Mouse (Mus musculus): ENCODE results near the gene Gm609. TPM values are rescaled to one million over a fixed set of nuclear protein-coding genes. Genes with fewer than 3 reads are reported as not detected.

Gm609 gene
- polyA plus RNA-seq, 1 experiment from 2014 or later: 0.68 TPM

GRCm38 (mm10) chr16:45381811-45382210 is 111.0 kb downstream of the Gm609 start:
- Histone ChIP-seq H3K27ac (ENCODE audit: low read length) (no peak overlapping the region), H3K4me3 (replicated peaks; ENCODE audit: low read length) (no peak overlapping the region), H3K4me1 (ENCODE audit: control insufficient read depth, insufficient read depth, low read length) (no peaks in the 10 kb centered on the region), H3K9me3 (replicated peaks; ENCODE audit: control insufficient read depth, low read length) (no peaks in the 10 kb centered on the region), H3K4me2 (ENCODE audit: low read depth, low read length) (no peak overlapping the region), H3K9ac (ENCODE audit: low read length) (no peak overlapping the region), H3K36me3 (ENCODE audit: control insufficient read depth, insufficient read depth, low read length) (no peaks in the 10 kb centered on the region), H3K27me3 (ENCODE audit: control insufficient read depth, insufficient read depth, low read length) (no peaks in the 10 kb centered on the region)
- 75% methylated on average over 3 of the region's 3 CpGs for WGBS
- no peak for ATAC-seq (ENCODE audit: insufficient read depth, low FRiP score)

- Histone ChIP-seq H3K27me3 (ENCODE audit: control insufficient read depth, insufficient read depth, low read length) (no peaks in the 10 kb centered on the region), H3K36me3 (ENCODE audit: control insufficient read depth, insufficient read depth, low read length) (no peaks in the 10 kb centered on the region), H3K4me2 (ENCODE audit: low read depth, low read length) (no peak overlapping the region), H3K27ac (ENCODE audit: low read length) (no peak overlapping the region), H3K4me3 (replicated peaks; ENCODE audit: low read length) (no peak overlapping the region), H3K9ac (ENCODE audit: low read length) (no peak overlapping the region), H3K4me1 (ENCODE audit: control insufficient read depth, insufficient read depth, low read length) (no peaks in the 10 kb centered on the region), H3K9me3 (replicated peaks; ENCODE audit: control insufficient read depth, low read length) (no peaks in the 10 kb centered on the region)
- ATAC-seq (ENCODE audit: insufficient read depth, low FRiP score): no peak
- 70% methylated on average over 3 of the region's 3 CpGs for WGBS
These were observed 113.8 kb downstream of the Gm609 start for GRCm38 (mm10) chr16:45378959-45379358.

GRCm38 (mm10) chr16:45378147-45378943 is 114.4 kb downstream of the Gm609 start:
- no peak overlapping the region for H3K4me3 ChIP-seq (replicated peaks; ENCODE audit: low read length)
- no peak overlapping the region for H3K27ac ChIP-seq (ENCODE audit: low read length)
- WGBS: 78% methylated on average over 5 of the region's 5 CpGs
- H3K27me3 ChIP-seq (ENCODE audit: control insufficient read depth, insufficient read depth, low read length): no peaks in the 10 kb centered on the region
- no peak for ATAC-seq (ENCODE audit: insufficient read depth, low FRiP score)
- no peak overlapping the region for H3K4me2 ChIP-seq (ENCODE audit: low read depth, low read length)
- no peaks in the 10 kb centered on the region for H3K9me3 ChIP-seq (replicated peaks; ENCODE audit: control insufficient read depth, low read length)
- no peaks in the 10 kb centered on the region for H3K36me3 ChIP-seq (ENCODE audit: control insufficient read depth, insufficient read depth, low read length)
- H3K9ac ChIP-seq (ENCODE audit: low read length): no peak overlapping the region
- H3K4me1 ChIP-seq (ENCODE audit: control insufficient read depth, insufficient read depth, low read length): no peaks in the 10 kb centered on the region

GRCm38 (mm10) chr16:45377332-45377731 is 115.4 kb downstream of the Gm609 start:
- WGBS: 79% methylated on average over 4 of the region's 4 CpGs
- H3K36me3 ChIP-seq (ENCODE audit: control insufficient read depth, insufficient read depth, low read length): no peaks in the 10 kb centered on the region
- no peak overlapping the region for H3K9ac ChIP-seq (ENCODE audit: low read length)
- H3K4me3 ChIP-seq (replicated peaks; ENCODE audit: low read length): no peak overlapping the region
- no peaks in the 10 kb centered on the region for H3K4me1 ChIP-seq (ENCODE audit: control insufficient read depth, insufficient read depth, low read length)
- no peak for ATAC-seq (ENCODE audit: insufficient read depth, low FRiP score)
- no peaks in the 10 kb centered on the region for H3K27me3 ChIP-seq (ENCODE audit: control insufficient read depth, insufficient read depth, low read length)
- no peaks in the 10 kb centered on the region for H3K9me3 ChIP-seq (replicated peaks; ENCODE audit: control insufficient read depth, low read length)
- H3K4me2 ChIP-seq (ENCODE audit: low read depth, low read length): no peak overlapping the region
- H3K27ac ChIP-seq (ENCODE audit: low read length): no peak overlapping the region

GRCm38 (mm10) chr16:45376812-45377211 is 116.0 kb downstream of the Gm609 start:
- H3K27me3 ChIP-seq (ENCODE audit: control insufficient read depth, insufficient read depth, low read length): no peaks in the 10 kb centered on the region
- no peaks in the 10 kb centered on the region for H3K36me3 ChIP-seq (ENCODE audit: control insufficient read depth, insufficient read depth, low read length)
- 50% methylated on average over 2 of the region's 2 CpGs for WGBS
- no peak for ATAC-seq (ENCODE audit: insufficient read depth, low FRiP score)
- H3K4me3 ChIP-seq (replicated peaks; ENCODE audit: low read length): no peak overlapping the region
- no peak overlapping the region for H3K4me2 ChIP-seq (ENCODE audit: low read depth, low read length)
- no peak overlapping the region for H3K27ac ChIP-seq (ENCODE audit: low read length)
- H3K9me3 ChIP-seq (replicated peaks; ENCODE audit: control insufficient read depth, low read length): no peaks in the 10 kb centered on the region
- H3K4me1 ChIP-seq (ENCODE audit: control insufficient read depth, insufficient read depth, low read length): no peaks in the 10 kb centered on the region
- H3K9ac ChIP-seq (ENCODE audit: low read length): no peak overlapping the region

- Histone ChIP-seq H3K4me2 (ENCODE audit: low read depth, low read length) (no peak overlapping the region), H3K9ac (ENCODE audit: low read length) (no peak overlapping the region), H3K27me3 (ENCODE audit: control insufficient read depth, insufficient read depth, low read length) (no peaks in the 10 kb centered on the region), H3K4me3 (replicated peaks; ENCODE audit: low read length) (no peak overlapping the region), H3K4me1 (ENCODE audit: control insufficient read depth, insufficient read depth, low read length) (0 out of 2 replicates have a peak, but pooled peaks cover 1% of the 10 kb centered on the region), H3K36me3 (ENCODE audit: control insufficient read depth, insufficient read depth, low read length) (no peaks in the 10 kb centered on the region), H3K9me3 (replicated peaks; ENCODE audit: control insufficient read depth, low read length) (no peaks in the 10 kb centered on the region), H3K27ac (ENCODE audit: low read length) (no peak overlapping the region)
- no peak for ATAC-seq (ENCODE audit: insufficient read depth, low FRiP score)
- WGBS: 73% methylated on average over 4 of the region's 4 CpGs
These were observed 116.5 kb downstream of the Gm609 start for GRCm38 (mm10) chr16:45376294-45376693.

GRCm38 (mm10) chr16:45375506-45376225 is 117.1 kb downstream of the Gm609 start:
- Histone ChIP-seq H3K27me3 (ENCODE audit: control insufficient read depth, insufficient read depth, low read length) (no peaks in the 10 kb centered on the region), H3K9ac (ENCODE audit: low read length) (no peak overlapping the region), H3K4me1 (ENCODE audit: control insufficient read depth, insufficient read depth, low read length) (0 out of 2 replicates have a peak, but pooled peaks cover 3% of the 10 kb centered on the region), H3K4me3 (replicated peaks; ENCODE audit: low read length) (no peak overlapping the region), H3K9me3 (replicated peaks; ENCODE audit: control insufficient read depth, low read length) (no peaks in the 10 kb centered on the region), H3K27ac (ENCODE audit: low read length) (no peak overlapping the region), H3K36me3 (ENCODE audit: control insufficient read depth, insufficient read depth, low read length) (no peaks in the 10 kb centered on the region), H3K4me2 (ENCODE audit: low read depth, low read length) (no peak overlapping the region)
- no peak for ATAC-seq (ENCODE audit: insufficient read depth, low FRiP score)
- WGBS: 53% methylated on average over 2 of the region's 2 CpGs

- Histone ChIP-seq H3K4me3 (replicated peaks; ENCODE audit: low read length) (no peak overlapping the region), H3K4me2 (ENCODE audit: low read depth, low read length) (no peak overlapping the region), H3K9ac (ENCODE audit: low read length) (no peak overlapping the region), H3K9me3 (replicated peaks; ENCODE audit: control insufficient read depth, low read length) (no peaks in the 10 kb centered on the region), H3K36me3 (ENCODE audit: control insufficient read depth, insufficient read depth, low read length) (no peaks in the 10 kb centered on the region), H3K4me1 (ENCODE audit: control insufficient read depth, insufficient read depth, low read length) (0 out of 2 replicates have a peak, but pooled peaks cover 3% of the 10 kb centered on the region), H3K27ac (ENCODE audit: low read length) (no peak overlapping the region), H3K27me3 (ENCODE audit: control insufficient read depth, insufficient read depth, low read length) (no peaks in the 10 kb centered on the region)
- 83% methylated on average over 2 of the region's 2 CpGs for WGBS
- no peak for ATAC-seq (ENCODE audit: insufficient read depth, low FRiP score)
These were observed 118.7 kb downstream of the Gm609 start for GRCm38 (mm10) chr16:45374074-45374473.

GRCm38 (mm10) chr16:45371076-45371475 is 121.7 kb downstream of the Gm609 start:
- Histone ChIP-seq H3K4me3 (replicated peaks; ENCODE audit: low read length) (no peak overlapping the region), H3K4me1 (ENCODE audit: control insufficient read depth, insufficient read depth, low read length) (0 out of 2 replicates have a peak, but pooled peaks cover 3% of the 10 kb centered on the region), H3K4me2 (ENCODE audit: low read depth, low read length) (no peak overlapping the region), H3K27me3 (ENCODE audit: control insufficient read depth, insufficient read depth, low read length) (no peaks in the 10 kb centered on the region), H3K27ac (ENCODE audit: low read length) (no peak overlapping the region), H3K36me3 (ENCODE audit: control insufficient read depth, insufficient read depth, low read length) (no peaks in the 10 kb centered on the region), H3K9me3 (replicated peaks; ENCODE audit: control insufficient read depth, low read length) (no peaks in the 10 kb centered on the region), H3K9ac (ENCODE audit: low read length) (no peak overlapping the region)
- 57% methylated on average over 1 of the region's 1 CpGs for WGBS
- no peak for ATAC-seq (ENCODE audit: insufficient read depth, low FRiP score)
